Mouse (Mus musculus): ENCODE data around the gene Ifit1.
"Not testable (repeated sequence)": the region's sequence is repeated elsewhere in the genome, so short reads cannot be mapped to it uniquely, and the experiment has no call there.

DNA sequence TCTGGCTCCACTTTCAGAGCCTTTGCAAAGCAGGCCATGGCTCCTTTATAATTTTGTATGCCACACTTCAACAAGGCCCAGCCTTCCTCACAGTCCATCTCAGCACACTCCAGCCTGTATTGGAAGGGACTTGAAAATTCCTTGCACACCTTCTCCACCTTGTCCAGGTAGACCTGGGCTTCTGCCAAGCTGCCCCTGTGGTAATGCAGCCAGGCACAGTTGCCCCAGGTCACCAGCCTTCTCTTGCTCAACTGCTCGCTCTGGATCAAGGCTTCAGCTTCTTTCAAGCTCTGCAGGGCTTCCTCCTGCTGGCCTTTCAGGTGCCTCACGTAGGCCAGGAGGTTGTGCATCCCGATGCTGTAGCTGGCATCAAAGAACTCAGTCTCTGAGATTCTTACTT, 46.1 kb upstream of the Ifit1 start:
- TF ChIP-seq BHLHE40 (IDR thresholded peaks at IDR 0.05; ENCODE audit: low read depth, low read length); POLR2A (IDR thresholded peaks at IDR 0.05; ENCODE audit: low read depth, low read length); EP300 (IDR thresholded peaks at IDR 0.05; ENCODE audit: low read length); CHD2 (IDR thresholded peaks at IDR 0.05; ENCODE audit: low read length); MEF2A (IDR thresholded peaks at IDR 0.05; ENCODE audit: borderline replicate concordance, low read depth, low read length): not testable (repeated sequence)

Data from CH12.LX (cell line).